Comparison of ENCODE assay signal across 23 mouse cellular contexts in genomic region chr14:105956796-105957195, GRCm38 (mm10).
DNase-seq lines count a peak whose midpoint lies in the region; ATAC-seq and TF ChIP-seq lines count a peak whose summit lies in the region.
"Had no signal": no experiment of that assay in that cellular context is flagged by ENCODE, and none has a peak within 500 bp of the region (broad histone marks: within the 10 kb centered on the region; RNA-seq: fewer than 3 reads in every experiment).

No protein-coding gene starts in this region.

- TF ChIP-seq CTCF in gastrocnemius, adult 2 months (IDR thresholded peaks at IDR 0.05) = no peak

- DNase-seq in gastrocnemius, adult 2 months = no peak
- DNase-seq in gastrocnemius, postnatal 14 days = no peak
- DNase-seq in right cerebral cortex, adult 2 months (ENCODE audit: low spot score in 2 of 2) = peak; percentile 4 to 10
- no peak for DNase-seq in right cerebral cortex, postnatal 4 days
- DNase-seq in B cell, adult 2 months = no peak
- no peak for DNase-seq in cerebellum, postnatal 36 days
- DNase-seq: adrenal gland, adult 2 months; adrenal gland, postnatal 14 days; cerebellum, adult 18-20 months; cerebellum, adult 9-10 months; cerebellum, postnatal 14 days; forebrain, postnatal 0 days; gastrocnemius, postnatal 36 days; heart, postnatal 36 days had no signal

- intact Hi-C loops in gastrocnemius, adult 2 months (cut with DNase I) = no loop called here
- intact Hi-C loops in gastrocnemius, postnatal 14 days (cut with DNase I; ENCODE audit: low total_unique reads) = no loop called here

- H3K4me3 ChIP-seq in gastrocnemius, adult 2 months = no peak overlapping the region
- H3K4me3 ChIP-seq: embryonic facial prominence, embryonic 12.5 days; embryonic facial prominence, embryonic 15.5 days; hindbrain, embryonic 10.5 days; hindbrain, embryonic 13.5 days; intestine, embryonic 15.5 days had no signal

- peak overlapping the region; percentile 57 for H3K27ac ChIP-seq in gastrocnemius, adult 2 months
- H3K27ac ChIP-seq: embryonic facial prominence, embryonic 12.5 days; embryonic facial prominence, embryonic 15.5 days; hindbrain, embryonic 10.5 days; hindbrain, embryonic 13.5 days; intestine, embryonic 15.5 days had no signal

- ATAC-seq in monocyte, adult 5-6 weeks (replicated peaks; ENCODE audit: insufficient number of reproducible peaks, low FRiP score, low TSS enrichment, poor library complexity, severe bottlenecking) = peak; percentile 80; the same call in 1 of the 2 replicates
- ATAC-seq: CD4-positive, CD25-positive, alpha-beta regulatory T cell, adult 4 months; forebrain, embryonic 14.5 days; forebrain, postnatal 0 days; hindbrain, embryonic 16.5 days; intestine, embryonic 15.5 days had no signal

Comparison
In these comparisons a context has a peak if more than half of its experiments do, and no peak if none do; other contexts are left out.
1. DNase-seq: peak in right cerebral cortex, adult 2 months (2 of 2); none in gastrocnemius, adult 2 months (single experiment), gastrocnemius, postnatal 14 days (single experiment), right cerebral cortex, postnatal 4 days (single experiment), B cell, adult 2 months (0 of 2) and cerebellum, postnatal 36 days (0 of 2).